Mouse (Mus musculus) heart, postnatal 14 days (tissue): Measurements from ENCODE around the gene Snx6. TPM values are rescaled to one million over a fixed set of nuclear protein-coding genes. Genes with fewer than 3 reads are reported as not detected.
"Not testable (repeated sequence)": the region's sequence is repeated elsewhere in the genome, so short reads cannot be mapped to it uniquely, and the experiment has no call there.

Source experiments
- DNase-seq, 2 experiments: peaks; one replicate each; pipeline ENCODE4 v3.0.0; 2021 to 2022
- intact Hi-C: fragments of 180-260 bp; cut with DNase I; formaldehyde crosslinking; loops from one replicate; pipeline ENCODE4 v1.15.1; 2025
- total RNA-seq, 2 experiments: library from RNA; stranded (reverse); gene quantifications; 2 replicates each; pipeline ENCODE4 v1.2.3; 2021

Gene Snx6
- total RNA-seq, 2 experiments from 2014 or later: 38.0 to 39.8 TPM

DNA sequence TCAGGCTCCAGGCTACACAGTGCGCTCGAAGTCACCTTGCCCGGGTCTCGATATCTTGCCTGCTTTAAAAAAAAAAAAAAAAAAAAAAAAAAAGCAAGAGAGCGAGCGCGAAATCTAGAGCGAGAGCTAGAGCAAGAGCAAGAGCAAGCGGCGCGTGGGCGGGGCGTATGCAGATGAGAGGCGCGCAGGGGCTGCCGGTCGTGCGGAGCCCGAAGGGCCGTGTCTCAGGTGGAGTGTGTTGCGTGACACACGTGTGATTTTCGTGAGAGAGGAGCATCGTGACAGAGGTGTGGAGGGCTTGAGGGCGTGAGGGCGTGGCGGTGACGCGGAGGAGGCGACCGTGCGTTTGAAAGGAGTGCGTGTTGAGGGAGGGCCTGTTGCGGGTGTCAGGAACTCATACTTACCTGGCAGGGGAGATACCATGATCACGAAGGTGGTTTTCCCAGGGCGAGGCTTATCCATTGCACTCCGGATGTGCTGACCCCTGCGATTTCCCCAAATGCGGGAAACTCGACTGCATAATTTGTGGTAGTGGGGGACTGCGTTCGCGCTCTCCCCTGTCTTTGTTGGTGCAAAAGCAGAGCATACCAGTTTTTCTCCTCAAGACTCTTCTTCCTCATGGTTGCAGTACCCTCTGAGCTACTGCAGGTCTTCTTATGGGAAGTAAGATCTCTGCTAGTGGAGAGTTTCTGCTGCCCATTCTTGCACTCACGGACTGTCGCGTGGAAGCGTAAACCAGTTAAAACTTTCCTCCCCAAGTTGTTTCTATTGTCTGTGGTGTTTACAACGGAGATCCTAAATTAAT lies 81.5 kb downstream of the Snx6 start:
- intact Hi-C loops: not testable (repeated sequence)
- DNase-seq: peak in 1 of 2 experiments; percentile 62

DNA sequence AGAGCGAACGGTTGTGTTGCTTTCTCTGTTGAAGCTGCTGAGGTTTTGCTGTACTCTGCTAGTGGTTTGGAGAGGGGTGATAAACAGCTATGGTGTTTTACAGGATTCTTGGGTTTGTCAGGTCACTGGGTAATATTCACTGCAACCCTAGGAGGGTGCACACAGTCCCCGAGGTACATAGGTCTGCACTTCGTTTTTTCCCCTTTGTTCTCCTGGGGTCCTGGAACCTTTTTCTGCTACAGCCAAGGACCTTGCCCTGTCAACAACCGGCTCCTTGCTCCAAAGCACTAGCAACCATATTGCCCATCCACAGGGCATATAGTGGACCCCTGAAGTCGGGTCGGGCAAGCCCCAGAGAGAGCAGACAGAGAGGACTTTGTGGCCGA lies 85.0 kb downstream of the Snx6 start:
- peak in 1 of 2 experiments; percentile 18 for DNase-seq
- intact Hi-C loops: not testable (repeated sequence)

DNA sequence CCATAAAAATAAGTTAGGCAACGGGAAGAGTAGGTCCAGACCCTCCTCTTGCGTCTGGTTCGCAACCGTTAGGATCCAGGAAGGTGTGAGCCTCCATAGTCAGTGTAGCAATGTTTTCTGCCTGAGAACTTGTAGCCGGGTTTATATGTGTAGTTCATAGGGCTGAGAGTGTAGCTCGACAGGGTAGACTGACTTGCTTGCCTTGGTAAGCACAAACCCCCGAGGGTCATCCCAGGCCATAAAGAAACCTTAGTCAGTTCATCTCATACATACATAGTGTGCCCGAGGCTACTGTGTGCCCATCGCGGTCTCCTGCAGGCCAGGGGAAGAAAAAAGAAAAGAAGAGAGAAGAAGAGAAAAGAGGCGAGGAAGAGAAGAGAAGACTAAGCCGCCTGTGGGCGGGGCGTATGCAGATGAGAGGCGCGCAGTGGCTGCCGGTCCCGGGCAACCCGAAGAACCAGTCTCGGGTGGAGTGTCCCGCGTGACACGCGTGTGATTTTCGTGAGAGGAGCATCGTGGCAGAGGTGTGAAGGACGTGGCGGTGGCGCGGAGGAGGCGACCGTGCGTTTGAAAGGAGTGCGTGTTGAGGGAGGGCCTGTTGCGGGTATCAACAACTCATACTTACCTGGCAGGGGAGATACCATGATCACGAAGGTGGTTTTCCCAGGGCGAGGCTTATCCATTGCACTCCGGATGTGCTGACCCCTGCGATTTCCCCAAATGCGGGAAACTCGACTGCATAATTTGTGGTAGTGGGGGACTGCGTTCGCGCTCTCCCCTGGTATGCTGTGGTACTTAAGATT lies 85.6 kb downstream of the Snx6 start:
- intact Hi-C loops, DNase-seq: not testable (repeated sequence)

DNA sequence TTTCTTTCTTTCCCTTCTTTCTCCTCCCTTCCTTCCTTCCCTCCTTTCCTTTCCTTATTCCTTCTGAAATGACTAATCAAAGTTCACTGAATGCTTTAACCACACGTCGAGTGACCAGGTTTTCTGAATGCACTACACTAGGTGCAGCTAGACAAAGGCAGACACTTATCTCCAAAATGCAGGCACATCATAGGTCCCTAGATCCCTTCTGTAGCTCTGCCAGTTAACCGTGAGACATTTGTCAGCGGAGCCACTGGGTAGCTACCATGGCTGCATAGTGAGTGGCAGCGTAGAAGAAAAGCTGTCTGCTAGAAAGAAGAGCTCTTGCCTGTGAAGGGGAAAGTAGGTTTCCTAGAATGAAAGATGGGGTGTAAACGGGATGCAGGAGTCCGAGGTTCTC lies 96.1 kb downstream of the Snx6 start:
- intact Hi-C loops: no loop called here
- no peak for DNase-seq

DNA sequence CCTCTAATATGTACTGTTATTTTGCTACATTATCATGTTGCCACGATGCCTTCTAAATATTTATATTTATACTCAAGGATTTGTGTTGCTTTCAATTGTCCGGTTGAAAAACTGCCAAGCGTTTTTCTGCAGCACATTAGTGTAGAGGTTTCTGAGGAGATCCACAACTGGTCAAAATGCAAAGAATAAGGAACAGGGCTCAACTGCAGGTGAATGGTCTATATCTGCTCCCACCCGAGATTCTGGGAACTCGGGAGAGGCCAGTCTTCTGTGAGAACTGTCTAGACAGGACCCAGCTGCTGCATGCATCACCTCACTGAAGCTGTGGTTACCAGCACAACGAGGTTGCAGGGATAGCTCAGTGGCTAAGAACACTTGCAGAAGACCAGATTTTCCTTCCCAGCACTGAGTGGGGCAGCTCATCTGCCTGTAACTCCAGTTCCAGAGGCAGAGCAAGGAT lies 97.7 kb downstream of the Snx6 start:
- intact Hi-C loops: no loop called here
- peak in 1 of 2 experiments; percentile 12 for DNase-seq

DNA sequence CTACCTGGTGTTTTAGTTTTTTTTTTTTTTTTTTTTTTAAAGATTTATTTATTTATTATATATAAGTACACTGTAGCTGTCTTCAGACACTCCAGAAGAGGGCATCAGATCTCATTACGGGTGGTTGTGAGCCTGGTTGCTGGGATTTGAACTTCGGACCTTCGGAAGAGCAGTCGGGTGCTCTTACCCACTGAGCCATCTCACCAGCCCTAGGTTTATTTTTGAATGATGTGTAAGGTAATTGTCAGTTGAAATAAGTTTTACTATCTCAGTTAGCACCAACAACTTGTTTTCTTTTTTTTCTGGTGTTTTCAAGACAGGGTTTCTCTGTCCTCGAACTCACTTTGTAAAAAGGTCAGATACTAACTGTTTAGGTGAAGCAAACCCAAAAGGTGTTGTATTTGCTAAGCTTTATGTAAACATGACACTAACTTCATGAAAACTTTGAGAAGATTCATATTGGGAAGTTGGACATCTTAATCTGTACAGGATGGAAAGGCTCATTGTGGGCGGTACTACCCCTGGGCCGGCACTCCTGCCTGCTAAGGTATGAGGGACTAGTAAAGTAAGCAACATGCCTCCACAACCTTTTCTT lies 98.4 kb downstream of the Snx6 start:
- intact Hi-C loops: no loop called here
- peak in 1 of 2 experiments; percentile 15 for DNase-seq

Other genes starting within 250 kb of the Snx6 start
- gene Sptssa, start 139.1 kb downstream of the Snx6 start, total RNA-seq: 10 to 100 TPM; 41.1 to 41.8 TPM
- gene Eapp, start 99.8 kb downstream of the Snx6 start, total RNA-seq: 10 to 100 TPM; 25.3 to 29.0 TPM
- 100 to 1,000 TPM; 329 to 343 TPM for gene Cfl2, start 67.2 kb upstream of the Snx6 start, total RNA-seq
- not detected for gene Gm20403, start 190.8 kb upstream of the Snx6 start, total RNA-seq
- gene Baz1a, start 218.6 kb upstream of the Snx6 start, total RNA-seq: 10 to 100 TPM in 1 of 2 experiments, 1 to 10 TPM in 1; 9.9 to 10.4 TPM